Mouse (Mus musculus) forebrain, embryonic 13.5 days (tissue): ENCODE results near the gene Zfp119b. TPM values are rescaled to one million over a fixed set of nuclear protein-coding genes. Genes with fewer than 3 reads are reported as not detected.

Source experiments
- ATAC-seq: fragments of 200-750 bp; cut with Nextera tagmentation; 2 replicates; pipeline ENCODE4 v1.8.0; 2017
- H3K27ac ChIP-seq: fragments of 300-500 bp; sonication (generic); 2 replicates; pipeline ENCODE4 v1.5.1; 2015; ENCODE audit warnings: inconsistent platforms, mild to moderate bottlenecking, moderate library complexity
- H3K27me3 ChIP-seq: fragments of 300-500 bp; sonication (generic); 2 replicates; pipeline ENCODE4 v1.6.1; 2015; ENCODE audit warnings: mild to moderate bottlenecking, inconsistent platforms
- H3K36me3 ChIP-seq: fragments of 300-500 bp; sonication (generic); 2 replicates; pipeline ENCODE4 v1.6.1; 2015; ENCODE audit warnings: mild to moderate bottlenecking, inconsistent platforms; ENCODE audit not compliant: poor library complexity, severe bottlenecking
- H3K4me1 ChIP-seq: fragments of 300-500 bp; sonication (generic); 2 replicates; pipeline ENCODE4 v1.6.1; 2015; ENCODE audit warnings: inconsistent platforms
- H3K4me2 ChIP-seq: fragments of 300-500 bp; sonication (generic); 2 replicates; pipeline ENCODE4 v1.6.1; 2015; ENCODE audit warnings: inconsistent platforms, mild to moderate bottlenecking, moderate library complexity
- H3K4me3 ChIP-seq: fragments of 300-500 bp; sonication (generic); 2 replicates; pipeline ENCODE4 v1.5.1; 2015; ENCODE audit warnings: mild to moderate bottlenecking, inconsistent platforms
- H3K9ac ChIP-seq: fragments of 300-500 bp; sonication (generic); 2 replicates; pipeline ENCODE4 v1.6.1; 2015; ENCODE audit warnings: mild to moderate bottlenecking, inconsistent platforms
- H3K9me3 ChIP-seq: fragments of 300-500 bp; sonication (generic); replicated peaks from 2 replicates; pipeline ENCODE4 v1.6.1; 2016; ENCODE audit warnings: inconsistent platforms
- WGBS: fragments of 180-500 bp; shearing (Covaris S2); methylation state at CpG from one replicate; pipeline ENCODE4 v1.1.7; 2015; 5-methylcytosine and 5-hydroxymethylcytosine counted together
- polyA plus RNA-seq: library from polyadenylated mRNA; unstranded; fragments of >200 nt; fragmentation: Nextera tagmentation; extraction: Ambion mirVana; gene quantifications from 2 replicates; pipeline ENCODE4 v1.2.1, GENCODE M21; 2015

Zfp119b gene
- polyA plus RNA-seq: 6.6 and 7.3 TPM in 2 replicates

DNA sequence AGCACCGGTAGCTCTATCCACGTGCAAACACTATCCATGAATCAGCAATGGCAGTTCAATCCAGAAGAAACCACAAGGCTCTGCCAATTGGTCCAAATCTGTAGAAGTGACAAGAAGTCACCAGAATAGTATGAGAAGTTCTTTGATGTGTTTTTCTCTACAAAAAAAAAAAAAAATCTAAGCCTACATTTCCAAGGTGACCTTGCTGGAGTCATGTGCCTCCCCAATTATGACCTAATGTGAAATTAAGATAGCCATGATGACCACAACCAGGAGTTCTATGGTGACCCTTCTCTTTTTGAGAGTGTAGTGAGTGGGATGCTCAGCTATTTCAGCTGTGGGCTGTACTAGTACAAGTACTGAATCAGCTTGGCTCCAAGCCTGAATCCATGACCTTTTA is at the start of gene Zfp119b:
Gene Zfp119b (minus strand): TSS at position 101 of the 400 bp plus-strand sequence.
- Histone ChIP-seq H3K36me3 (no peaks in the 10 kb centered on the region), H3K4me2 (no peak within 1 kb of the TSS), H3K9me3 (no peaks in the 10 kb centered on the region), H3K27ac (no peak within 1 kb of the TSS), H3K4me3 (no peak within 1 kb of the TSS), H3K27me3 (peaks cover 26% of the 10 kb centered on the region), H3K4me1 (0 out of 2 replicates have a peak, but pooled peaks cover under 1% of the 10 kb centered on the region), H3K9ac (no peak within 1 kb of the TSS)
- 88% methylated on average over 2 of the region's 2 CpGs for WGBS
- no peak for ATAC-seq

DNA sequence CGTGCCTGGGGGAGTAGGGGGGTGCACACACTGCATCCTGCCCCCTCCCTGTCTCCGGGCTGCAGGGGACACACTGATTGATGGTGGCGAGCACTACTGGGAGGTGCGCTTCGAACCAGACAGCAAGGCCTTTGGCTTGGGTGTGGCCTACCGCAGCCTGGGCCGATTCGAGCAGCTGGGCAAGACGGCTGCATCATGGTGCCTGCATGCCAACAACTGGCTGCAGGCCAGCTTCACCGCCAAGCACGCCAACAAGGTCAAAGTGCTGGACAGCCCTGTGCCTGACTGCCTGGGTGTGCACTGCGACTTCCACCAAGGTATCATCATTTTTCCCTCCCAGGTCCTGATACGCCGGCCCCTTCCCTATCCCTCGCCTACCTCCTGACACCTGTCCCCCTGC is 46.7 kb upstream of the Zfp119b start:
- WGBS: 91% methylated on average over 15 of the region's 15 CpGs
- Histone ChIP-seq H3K9me3 (no peaks in the 10 kb centered on the region), H3K4me2 (no peak overlapping the region), H3K27me3 (peaks cover 14% of the 10 kb centered on the region), H3K27ac (no peak overlapping the region), H3K4me1 (peaks cover 10% of the 10 kb centered on the region), H3K36me3 (peaks cover 53% of the 10 kb centered on the region), H3K4me3 (no peak overlapping the region), H3K9ac (no peak overlapping the region)
- no peak for ATAC-seq

DNA sequence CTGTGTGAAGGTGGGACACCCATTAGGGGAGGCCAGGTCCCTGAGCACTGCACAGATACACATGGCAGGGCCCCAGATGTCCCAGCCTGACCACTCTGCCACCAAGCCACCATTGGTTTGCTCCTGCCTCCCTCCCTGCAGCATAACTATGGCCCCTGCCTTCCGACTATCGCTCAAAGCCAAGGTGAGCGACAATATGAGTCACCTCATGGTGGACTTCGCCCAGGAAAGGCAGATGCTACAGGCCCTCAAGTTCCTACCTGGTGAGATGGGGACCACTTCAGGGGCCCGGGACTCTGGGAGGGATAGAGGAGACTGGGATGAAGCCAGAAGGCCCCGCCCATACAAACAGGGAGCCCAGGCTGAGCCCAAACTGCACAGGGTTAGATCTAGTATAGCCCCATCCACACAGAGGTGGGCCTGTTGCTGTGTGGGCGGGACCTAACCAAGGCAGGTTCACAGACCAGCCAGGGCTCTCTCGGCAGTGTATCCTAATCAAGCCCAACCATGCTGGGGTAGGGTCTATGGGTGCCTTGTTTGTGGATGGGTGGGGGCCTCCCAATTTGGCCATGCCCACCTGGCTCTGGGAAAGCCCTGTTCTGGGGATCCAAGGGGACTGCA is 41.1 kb upstream of the Zfp119b start:
- no peak overlapping the region for H3K4me2 ChIP-seq
- peaks cover 58% of the 10 kb centered on the region for H3K36me3 ChIP-seq
- no peak for ATAC-seq
- 88% methylated on average over 8 of the region's 8 CpGs for WGBS
- H3K9me3 ChIP-seq: no peaks in the 10 kb centered on the region
- H3K9ac ChIP-seq: no peak overlapping the region
- no peaks in the 10 kb centered on the region for H3K27me3 ChIP-seq
- no peak overlapping the region for H3K27ac ChIP-seq
- peaks cover 17% of the 10 kb centered on the region for H3K4me1 ChIP-seq
- H3K4me3 ChIP-seq: no peak overlapping the region

DNA sequence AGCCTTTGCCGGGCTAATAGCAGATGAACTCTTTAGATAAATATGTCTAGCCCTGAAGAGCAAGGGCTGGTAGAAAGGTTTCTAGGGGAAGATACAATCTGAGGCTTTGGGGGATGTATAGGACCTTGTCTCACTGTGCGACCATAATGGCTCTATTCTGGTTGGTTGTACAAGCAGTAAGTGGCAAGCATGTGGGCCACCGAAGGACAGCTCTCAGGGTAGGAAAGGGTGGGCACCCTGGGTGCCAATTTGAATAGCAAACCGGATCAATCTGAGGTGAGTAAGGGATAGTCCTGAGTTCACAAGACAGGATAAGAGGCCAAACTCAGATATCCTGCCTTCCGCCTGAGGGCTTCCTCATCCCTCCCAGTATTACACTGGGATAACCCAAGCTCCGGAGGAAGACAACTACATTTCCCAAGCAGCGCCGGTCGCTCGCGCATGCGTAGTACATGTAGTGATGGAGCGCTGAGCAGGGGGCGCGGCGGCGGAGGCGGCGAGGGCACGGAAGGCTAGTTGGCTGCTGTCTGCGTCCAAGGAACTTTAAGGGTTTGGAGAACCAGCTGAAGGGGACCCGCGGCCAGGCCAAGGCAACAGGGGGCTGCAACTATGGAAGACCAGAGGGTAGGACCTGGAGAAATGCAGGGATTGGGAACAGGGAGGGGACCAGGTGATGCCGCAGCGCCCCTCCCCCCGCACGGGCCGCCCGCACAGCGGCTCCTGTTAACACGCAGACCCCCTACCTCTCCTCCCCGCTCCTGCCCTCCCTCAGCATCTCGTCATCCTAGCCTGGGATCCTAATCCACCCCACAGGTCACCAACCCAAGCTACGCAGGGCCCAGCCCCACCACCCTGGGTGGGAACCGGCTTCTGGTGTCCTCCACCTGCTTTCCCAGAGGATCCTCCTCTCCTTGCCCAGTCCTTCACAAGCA is 37.0 kb upstream of the Zfp119b start, which contains the start of gene Fsd1:
Gene Fsd1 (plus strand): TSS at position 480 of the 932 bp plus-strand sequence.
- Histone ChIP-seq H3K27ac (no peak within 1 kb of the TSS), H3K27me3 (no peaks in the 10 kb centered on the region), H3K9me3 (no peaks in the 10 kb centered on the region), H3K36me3 (peaks cover 25% of the 10 kb centered on the region), H3K4me3 (peak within 1 kb of the TSS; percentile 79), H3K4me2 (peak within 1 kb of the TSS; percentile 95), H3K4me1 (peaks cover 7% of the 10 kb centered on the region), H3K9ac (peak within 1 kb of the TSS; percentile 86)
- WGBS: 8% methylated on average over 32 of the region's 35 CpGs
- ATAC-seq: peak; percentile 90

DNA sequence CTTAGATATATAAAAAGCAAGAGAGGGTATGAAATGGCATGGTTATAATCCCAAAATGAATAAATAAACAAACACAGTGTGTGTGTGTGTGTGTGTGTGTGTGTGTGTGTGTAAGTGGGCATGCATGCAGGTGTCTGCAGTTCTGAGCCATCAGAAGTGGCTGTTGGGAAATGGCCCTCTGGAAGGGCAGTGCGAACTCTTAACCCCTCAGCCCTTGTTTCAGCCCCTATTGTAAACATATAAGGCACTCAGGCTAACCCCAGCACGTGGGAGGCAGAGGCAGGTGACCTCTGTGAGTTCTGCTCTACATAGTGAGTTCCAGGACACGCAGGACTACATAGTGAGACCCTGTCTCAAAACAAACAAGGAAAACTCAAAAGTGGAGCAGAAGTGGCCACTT is 28.0 kb upstream of the Zfp119b start:
- peaks cover 20% of the 10 kb centered on the region for H3K36me3 ChIP-seq
- WGBS: 62% methylated on average over 3 of the region's 3 CpGs
- no peak overlapping the region for H3K4me2 ChIP-seq
- H3K4me1 ChIP-seq: peaks cover 8% of the 10 kb centered on the region
- H3K27ac ChIP-seq: no peak overlapping the region
- no peaks in the 10 kb centered on the region for H3K27me3 ChIP-seq
- no peak for ATAC-seq
- no peaks in the 10 kb centered on the region for H3K9me3 ChIP-seq
- H3K4me3 ChIP-seq: no peak overlapping the region
- no peak overlapping the region for H3K9ac ChIP-seq

DNA sequence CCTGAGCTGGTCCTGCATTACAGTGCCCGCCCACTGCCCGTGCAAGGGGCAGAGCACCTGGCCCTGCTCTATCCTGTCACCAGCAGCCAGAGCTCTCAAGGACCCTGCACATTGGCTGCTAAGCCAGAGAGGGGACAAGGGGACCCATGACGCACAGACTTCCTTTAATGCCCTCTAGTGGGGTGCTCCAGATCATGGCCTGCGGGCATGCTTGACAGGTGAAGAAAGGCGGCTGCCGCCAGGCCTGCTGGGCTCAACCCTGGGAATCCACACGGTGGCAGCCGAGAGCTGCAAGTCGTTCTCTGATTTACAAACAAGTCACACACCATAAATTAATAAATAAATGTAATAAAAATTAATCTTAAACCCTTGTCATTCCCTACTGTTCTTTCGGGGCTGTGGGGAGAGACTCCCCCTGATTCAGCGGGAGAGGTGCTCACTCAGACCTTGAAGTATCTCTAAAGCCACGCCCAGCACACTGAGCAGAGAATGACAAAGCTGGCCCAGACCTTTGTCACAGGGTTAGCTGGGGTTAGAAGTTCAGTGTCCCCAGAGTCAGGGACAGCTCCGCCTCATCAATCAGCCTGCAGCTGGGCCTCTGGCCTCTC is 27.1 kb upstream of the Zfp119b start:
- Histone ChIP-seq H3K4me1 (peaks cover 14% of the 10 kb centered on the region), H3K36me3 (peaks cover 20% of the 10 kb centered on the region), H3K4me3 (no peak overlapping the region), H3K27me3 (no peaks in the 10 kb centered on the region), H3K9me3 (no peaks in the 10 kb centered on the region), H3K27ac (no peak overlapping the region), H3K4me2 (no peak overlapping the region), H3K9ac (no peak overlapping the region)
- 18% methylated on average over 13 of the region's 13 CpGs for WGBS
- ATAC-seq: peak; percentile 75

DNA sequence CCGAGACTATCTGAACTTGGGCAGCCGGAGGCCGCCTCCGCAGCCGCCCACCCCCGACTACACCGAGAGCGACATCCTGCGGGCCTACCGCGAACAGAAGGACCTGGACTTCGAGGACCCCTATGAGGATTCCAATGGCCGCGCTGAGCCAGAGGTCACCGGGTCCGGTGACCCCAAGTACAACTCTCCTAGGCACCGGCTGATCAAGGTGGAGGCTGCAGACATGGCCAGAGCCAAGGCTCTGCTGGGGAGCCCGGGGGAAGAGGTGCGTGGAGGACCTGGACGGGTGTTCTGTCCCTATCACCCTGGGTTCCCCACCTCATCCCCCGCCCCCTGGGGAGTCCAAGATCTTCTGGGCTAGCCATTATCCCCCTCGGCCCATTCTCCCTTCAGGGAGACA is 22.2 kb upstream of the Zfp119b start:
- no peaks in the 10 kb centered on the region for H3K27me3 ChIP-seq
- WGBS: 22% methylated on average over 22 of the region's 22 CpGs
- ATAC-seq: no peak
- peaks cover 33% of the 10 kb centered on the region for H3K4me1 ChIP-seq
- H3K4me3 ChIP-seq: peak overlapping the region; percentile 50
- H3K9ac ChIP-seq: peak overlapping the region; percentile 72
- peak overlapping the region; percentile 67 for H3K4me2 ChIP-seq
- H3K36me3 ChIP-seq: peaks cover 40% of the 10 kb centered on the region
- no peak overlapping the region for H3K27ac ChIP-seq
- no peaks in the 10 kb centered on the region for H3K9me3 ChIP-seq

DNA sequence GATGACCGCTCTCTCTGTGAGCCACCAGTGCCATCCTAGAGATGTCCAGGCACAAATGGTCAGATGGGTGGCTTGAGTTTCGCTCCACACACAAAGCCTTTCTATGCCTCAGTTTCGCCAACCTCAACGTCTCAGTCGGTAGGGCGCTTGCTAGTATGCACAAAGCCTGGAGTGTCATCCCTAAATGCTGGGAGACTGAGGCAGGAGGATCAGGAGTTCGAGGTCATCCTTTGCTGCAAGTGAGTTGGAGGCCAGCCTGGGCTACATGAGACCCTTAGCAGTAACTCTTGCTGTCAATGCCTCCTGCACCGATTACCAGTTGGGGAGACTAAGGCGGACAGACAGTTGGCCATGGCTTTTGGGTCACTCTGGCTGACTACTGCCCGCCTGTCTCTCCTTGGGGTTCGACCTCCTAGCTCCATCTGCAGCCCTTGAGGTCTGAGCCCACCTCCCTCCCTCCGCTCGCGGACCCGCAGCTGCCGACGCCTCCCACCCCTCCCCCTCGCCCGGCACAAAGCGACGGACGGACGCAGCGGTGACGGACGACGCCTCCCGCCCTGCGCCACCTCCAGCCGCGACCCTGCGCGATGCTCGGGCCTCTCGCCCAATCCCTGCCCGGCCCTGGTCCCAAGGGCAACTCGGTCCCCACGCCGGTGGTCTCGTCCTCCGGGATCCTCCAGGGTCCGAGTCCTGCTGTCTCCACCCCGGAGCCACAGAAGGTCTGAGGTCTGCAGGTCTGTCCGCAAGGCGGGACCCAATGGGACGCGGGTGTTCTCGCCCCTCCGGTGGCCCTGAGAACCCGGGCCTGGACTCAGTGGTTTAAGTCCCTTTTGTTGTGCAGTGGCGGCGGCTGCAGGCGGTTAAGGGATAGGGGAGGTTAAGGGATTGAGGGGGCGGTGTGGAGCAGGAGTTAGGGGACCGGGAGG is 20.9 kb upstream of the Zfp119b start, which contains the start of gene Shd:
Gene Shd (plus strand): TSS at position 502 of the 926 bp plus-strand sequence.
- peaks cover 50% of the 10 kb centered on the region for H3K36me3 ChIP-seq
- H3K9ac ChIP-seq: peak within 1 kb of the TSS; percentile 72
- ATAC-seq: peak; percentile 63
- WGBS: 7% methylated on average over 55 of the region's 55 CpGs
- H3K4me1 ChIP-seq: peaks cover 31% of the 10 kb centered on the region
- peak within 1 kb of the TSS; percentile 69 for H3K27ac ChIP-seq
- H3K4me2 ChIP-seq: peak within 1 kb of the TSS; percentile 67
- H3K27me3 ChIP-seq: no peaks in the 10 kb centered on the region
- peak within 1 kb of the TSS; percentile 50 for H3K4me3 ChIP-seq
- no peaks in the 10 kb centered on the region for H3K9me3 ChIP-seq

DNA sequence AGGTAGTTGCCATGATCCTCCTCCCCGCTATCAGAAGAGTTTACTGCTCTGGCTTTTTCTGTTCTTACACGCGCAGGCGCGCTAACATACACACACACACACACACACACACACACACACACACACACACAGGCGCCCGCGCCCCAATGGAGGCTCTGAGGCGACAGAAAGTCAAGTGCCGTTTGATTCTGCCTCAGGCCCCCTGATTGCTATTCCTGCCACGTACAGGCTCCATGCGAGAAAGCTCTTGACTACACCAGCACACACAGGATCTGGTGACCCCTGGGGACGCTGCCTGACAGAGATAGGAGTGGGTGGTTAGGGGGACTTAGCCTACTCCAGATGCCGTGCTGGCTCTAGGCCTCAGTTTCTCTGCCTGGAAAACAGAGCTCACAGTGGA is 20.3 kb upstream of the Zfp119b start:
- Histone ChIP-seq H3K4me1 (peaks cover 31% of the 10 kb centered on the region), H3K27ac (peak overlapping the region; percentile 69), H3K36me3 (peaks cover 56% of the 10 kb centered on the region), H3K4me3 (peak overlapping the region; percentile 50), H3K27me3 (no peaks in the 10 kb centered on the region), H3K4me2 (peak overlapping the region; percentile 67), H3K9me3 (no peaks in the 10 kb centered on the region), H3K9ac (peak overlapping the region; percentile 72)
- peak; percentile 52 for ATAC-seq
- WGBS: 32% methylated on average over 14 of the region's 14 CpGs

DNA sequence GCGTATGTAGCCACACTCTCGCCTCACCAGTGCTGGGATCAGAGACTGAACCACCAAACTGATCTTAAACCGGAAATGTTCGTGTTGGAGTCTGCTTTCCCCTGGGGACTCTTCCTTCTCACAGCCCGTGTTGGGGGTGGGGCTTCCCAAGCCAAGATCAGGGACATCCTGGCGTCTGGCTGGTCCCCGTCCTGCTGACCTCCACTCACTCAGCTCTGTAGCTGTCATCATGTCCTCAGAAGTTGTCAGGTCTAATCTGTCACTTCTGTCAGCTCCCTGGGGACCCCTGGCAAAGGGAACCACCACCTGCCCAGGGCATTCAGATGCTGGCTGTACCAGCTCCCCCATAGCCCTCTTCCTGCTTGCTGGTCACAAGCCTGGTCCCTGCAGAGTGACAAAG is 18.9 kb upstream of the Zfp119b start:
- H3K9me3 ChIP-seq: no peaks in the 10 kb centered on the region
- no peak overlapping the region for H3K4me2 ChIP-seq
- H3K27ac ChIP-seq: 0 out of 2 replicates have a peak overlapping the region, but pooled peaks have one; percentile 69
- no peak for ATAC-seq
- H3K4me3 ChIP-seq: no peak overlapping the region
- H3K36me3 ChIP-seq: peaks cover 54% of the 10 kb centered on the region
- no peaks in the 10 kb centered on the region for H3K27me3 ChIP-seq
- H3K9ac ChIP-seq: 0 out of 2 replicates have a peak overlapping the region, but pooled peaks have one; percentile 13
- 72% methylated on average over 7 of the region's 7 CpGs for WGBS
- peaks cover 31% of the 10 kb centered on the region for H3K4me1 ChIP-seq

DNA sequence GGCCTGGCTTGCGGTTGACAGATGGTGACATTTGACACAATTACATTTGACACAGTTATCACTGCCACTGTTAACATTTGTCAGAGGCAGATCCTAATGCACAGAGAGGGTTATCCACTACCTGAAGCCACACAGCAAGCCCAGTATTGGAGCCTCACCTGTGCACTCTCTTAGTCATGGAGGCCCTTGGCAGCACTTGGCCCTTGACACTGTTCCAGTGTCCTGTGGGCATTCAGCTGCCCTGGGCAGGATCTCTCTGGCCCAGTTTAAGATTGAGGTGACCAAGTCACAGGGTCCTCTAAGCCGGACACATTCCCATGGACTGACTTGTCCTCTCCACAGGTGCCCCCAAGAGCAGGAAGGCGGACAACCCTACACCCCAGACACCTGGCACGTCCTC is 17.9 kb upstream of the Zfp119b start:
- H3K9ac ChIP-seq: no peak overlapping the region
- H3K4me2 ChIP-seq: no peak overlapping the region
- no peak overlapping the region for H3K4me3 ChIP-seq
- peaks cover 25% of the 10 kb centered on the region for H3K4me1 ChIP-seq
- no peak for ATAC-seq
- peaks cover 49% of the 10 kb centered on the region for H3K36me3 ChIP-seq
- H3K27me3 ChIP-seq: no peaks in the 10 kb centered on the region
- H3K9me3 ChIP-seq: no peaks in the 10 kb centered on the region
- 94% methylated on average over 4 of the region's 4 CpGs for WGBS
- H3K27ac ChIP-seq: no peak overlapping the region
